Mouse (Mus musculus) stomach, embryonic 16.5 days (tissue): ENCODE measurements around the gene Tmem267. TPM values are rescaled to one million over a fixed set of nuclear protein-coding genes. Genes with fewer than 3 reads are reported as not detected.

Source experiments
- ATAC-seq: fragments of 200-750 bp; cut with Nextera tagmentation; 2 replicates; pipeline ENCODE4 v1.8.0; 2017; ENCODE audit warnings: moderate number of reproducible peaks, moderate TSS enrichment; ENCODE audit not compliant: insufficient read depth, low FRiP score
- H3K27ac ChIP-seq: fragments of 300-500 bp; sonication (generic); 2 replicates; pipeline ENCODE4 v1.5.1; 2014; ENCODE audit warnings: low read length
- H3K27me3 ChIP-seq: fragments of 300-500 bp; sonication (generic); 2 replicates; pipeline ENCODE4 v1.6.1; 2014; ENCODE audit warnings: low read length, control low read depth, mixed read lengths; ENCODE audit not compliant: control insufficient read depth, insufficient read depth
- H3K36me3 ChIP-seq: fragments of 300-500 bp; sonication (generic); 2 replicates; pipeline ENCODE4 v1.6.1; 2014; ENCODE audit warnings: low read length; ENCODE audit not compliant: control insufficient read depth, insufficient read depth
- H3K4me1 ChIP-seq: fragments of 300-500 bp; sonication (generic); 2 replicates; pipeline ENCODE4 v1.6.1; 2014; ENCODE audit warnings: low read length, control low read depth, mixed read lengths; ENCODE audit not compliant: control insufficient read depth, insufficient read depth
- H3K4me2 ChIP-seq: fragments of 300-500 bp; sonication (generic); 2 replicates; pipeline ENCODE4 v1.6.1; 2014; ENCODE audit warnings: low read depth, low read length, mixed read lengths
- H3K4me3 ChIP-seq: fragments of 300-500 bp; sonication (generic); replicated peaks from 2 replicates; pipeline ENCODE4 v1.5.1; 2014; ENCODE audit warnings: mild to moderate bottlenecking, low read length
- H3K9ac ChIP-seq: fragments of 300-500 bp; sonication (generic); 2 replicates; pipeline ENCODE4 v1.6.1; 2014; ENCODE audit warnings: low read length
- H3K9me3 ChIP-seq: fragments of 300-500 bp; sonication (generic); replicated peaks from 2 replicates; pipeline ENCODE4 v1.6.1; 2016; ENCODE audit warnings: low read length, control low read depth; ENCODE audit not compliant: control insufficient read depth
- WGBS: fragments of 180-500 bp; shearing (Covaris S2); extraction: QIAGEN DNeasy Blood & Tissue Kit; methylation state at CpG from one replicate; pipeline ENCODE4 v1.1.7; 2014; 5-methylcytosine and 5-hydroxymethylcytosine counted together
- polyA plus RNA-seq: library from polyadenylated mRNA; unstranded; fragments of >200 nt; fragmentation: Nextera tagmentation; extraction: Ambion mirVana; gene quantifications from 2 replicates; pipeline ENCODE4 v1.2.1, GENCODE M21; 2015

The Tmem267 gene
- polyA plus RNA-seq, 1 experiment from 2014 or later, result 0.99 TPM

GRCm38 (mm10) chr13:119635496-119635895 lies 147.7 kb downstream of the Tmem267 start:
- H3K27ac ChIP-seq, result no peak overlapping the region
- WGBS, result 66% methylated on average over 2 of the region's 2 CpGs
- no peaks in the 10 kb centered on the region for H3K9me3 ChIP-seq
- H3K9ac ChIP-seq, result no peak overlapping the region
- no peak overlapping the region for H3K4me3 ChIP-seq
- no peak for ATAC-seq
- no peaks in the 10 kb centered on the region for H3K36me3 ChIP-seq
- H3K4me1 ChIP-seq, result no peaks in the 10 kb centered on the region
- no peak overlapping the region for H3K4me2 ChIP-seq
- H3K27me3 ChIP-seq, result no peaks in the 10 kb centered on the region

GRCm38 (mm10) chr13:119637837-119638236 lies 150.0 kb downstream of the Tmem267 start:
- no peak overlapping the region for H3K27ac ChIP-seq
- no peak for ATAC-seq
- WGBS, result 76% methylated on average over 4 of the region's 4 CpGs
- no peak overlapping the region for H3K4me2 ChIP-seq
- H3K9ac ChIP-seq, result no peak overlapping the region
- no peaks in the 10 kb centered on the region for H3K4me1 ChIP-seq
- H3K27me3 ChIP-seq, result no peaks in the 10 kb centered on the region
- no peaks in the 10 kb centered on the region for H3K9me3 ChIP-seq
- H3K4me3 ChIP-seq, result no peak overlapping the region
- no peaks in the 10 kb centered on the region for H3K36me3 ChIP-seq

- ATAC-seq, result no peak
- Histone ChIP-seq H3K9me3 (no peaks in the 10 kb centered on the region), H3K4me3 (no peak overlapping the region), H3K4me2 (no peak overlapping the region), H3K36me3 (no peaks in the 10 kb centered on the region), H3K9ac (no peak overlapping the region), H3K27me3 (no peaks in the 10 kb centered on the region), H3K4me1 (no peaks in the 10 kb centered on the region), H3K27ac (no peak overlapping the region)
- WGBS, result 86% methylated on average over 5 of the region's 5 CpGs
These were observed 150.6 kb downstream of the Tmem267 start for GRCm38 (mm10) chr13:119638449-119638848.

- WGBS, result 79% methylated on average over 5 of the region's 5 CpGs
- H3K9me3 ChIP-seq, result no peaks in the 10 kb centered on the region
- no peak overlapping the region for H3K4me3 ChIP-seq
- H3K27me3 ChIP-seq, result no peaks in the 10 kb centered on the region
- no peak overlapping the region for H3K4me2 ChIP-seq
- no peaks in the 10 kb centered on the region for H3K36me3 ChIP-seq
- no peaks in the 10 kb centered on the region for H3K4me1 ChIP-seq
- ATAC-seq, result no peak
- no peak overlapping the region for H3K27ac ChIP-seq
- no peak overlapping the region for H3K9ac ChIP-seq
These were observed 151.5 kb downstream of the Tmem267 start for GRCm38 (mm10) chr13:119639302-119639701.

GRCm38 (mm10) chr13:119640504-119640903 lies 152.7 kb downstream of the Tmem267 start:
- H3K9ac ChIP-seq, result no peak overlapping the region
- H3K27ac ChIP-seq, result no peak overlapping the region
- no peak overlapping the region for H3K4me3 ChIP-seq
- H3K4me1 ChIP-seq, result no peaks in the 10 kb centered on the region
- H3K9me3 ChIP-seq, result no peaks in the 10 kb centered on the region
- H3K4me2 ChIP-seq, result no peak overlapping the region
- WGBS, result 38% methylated on average over 4 of the region's 4 CpGs
- H3K36me3 ChIP-seq, result no peaks in the 10 kb centered on the region
- no peak for ATAC-seq
- H3K27me3 ChIP-seq, result no peaks in the 10 kb centered on the region

- Histone ChIP-seq H3K27me3 (no peaks in the 10 kb centered on the region), H3K4me3 (no peak overlapping the region), H3K27ac (no peak overlapping the region), H3K4me2 (no peak overlapping the region), H3K9me3 (no peaks in the 10 kb centered on the region), H3K4me1 (no peaks in the 10 kb centered on the region), H3K9ac (no peak overlapping the region), H3K36me3 (no peaks in the 10 kb centered on the region)
- 71% methylated on average over 7 of the region's 7 CpGs for WGBS
- ATAC-seq, result no peak
These were observed 153.3 kb downstream of the Tmem267 start for GRCm38 (mm10) chr13:119641145-119641544.

- Histone ChIP-seq H3K9me3 (no peaks in the 10 kb centered on the region), H3K4me2 (no peak overlapping the region), H3K9ac (no peak overlapping the region), H3K4me3 (no peak overlapping the region), H3K36me3 (no peaks in the 10 kb centered on the region), H3K4me1 (no peaks in the 10 kb centered on the region), H3K27me3 (no peaks in the 10 kb centered on the region), H3K27ac (no peak overlapping the region)
- WGBS, result 66% methylated on average over 5 of the region's 5 CpGs
- no peak for ATAC-seq
These were observed 156.9 kb downstream of the Tmem267 start for GRCm38 (mm10) chr13:119644769-119645168.

- H3K4me2 ChIP-seq, result no peak overlapping the region
- H3K9me3 ChIP-seq, result no peaks in the 10 kb centered on the region
- no peaks in the 10 kb centered on the region for H3K4me1 ChIP-seq
- no peak overlapping the region for H3K9ac ChIP-seq
- no peaks in the 10 kb centered on the region for H3K27me3 ChIP-seq
- H3K4me3 ChIP-seq, result no peak overlapping the region
- no peak for ATAC-seq
- 86% methylated on average over 1 of the region's 1 CpGs for WGBS
- no peaks in the 10 kb centered on the region for H3K36me3 ChIP-seq
- no peak overlapping the region for H3K27ac ChIP-seq
These were observed 158.7 kb downstream of the Tmem267 start for GRCm38 (mm10) chr13:119646511-119646910.

- WGBS, result 59% methylated on average over 15 of the region's 15 CpGs
- Histone ChIP-seq H3K27ac (no peak overlapping the region), H3K4me1 (no peaks in the 10 kb centered on the region), H3K36me3 (no peaks in the 10 kb centered on the region), H3K9me3 (no peaks in the 10 kb centered on the region), H3K27me3 (no peaks in the 10 kb centered on the region), H3K4me2 (no peak overlapping the region), H3K9ac (no peak overlapping the region), H3K4me3 (no peak overlapping the region)
- ATAC-seq, result no peak
These were observed 161.3 kb downstream of the Tmem267 start for GRCm38 (mm10) chr13:119648891-119649698.
